Mouse (Mus musculus) MEL-GATA-1-ER (cell line): Measurements from ENCODE around the gene Atp5d.

Source experiments
- DNase-seq: peaks from one replicate; pipeline ENCODE4 v3.0.0-alpha.2; 2012; ENCODE audit warnings: low read depth; ENCODE audit errors: extremely low read depth

The Atp5d gene

GRCm38 (mm10) chr10:80139975-80140665 is 1.7 kb downstream of the Atp5d start:
- no peak for DNase-seq

DNA sequence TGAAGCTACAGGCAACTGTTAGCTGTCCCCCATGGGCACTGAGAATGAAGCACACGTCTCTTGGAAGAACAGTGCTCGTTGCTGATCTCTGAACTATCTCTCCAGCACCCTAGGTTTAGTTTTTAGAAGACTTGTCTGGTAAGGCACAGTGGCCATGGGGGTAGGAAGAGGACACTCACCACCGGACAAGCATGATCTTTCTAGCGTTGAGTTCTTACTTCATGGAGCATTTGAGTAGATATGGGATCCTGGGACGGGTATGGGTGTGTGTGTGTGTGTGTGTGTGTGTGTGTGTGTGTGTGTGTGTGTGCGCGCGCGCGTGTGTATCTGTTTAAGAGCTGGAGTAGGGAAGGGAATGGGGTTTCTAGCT is 2.2 kb downstream of the Atp5d start, which contains the start of gene Cbarp:
Gene Cbarp, minus strand, starts transcription at position 170 of the 370 bp plus-strand sequence.
- DNase-seq = no peak

GRCm38 (mm10) chr10:80141243-80141642 is 2.8 kb downstream of the Atp5d start:
- DNase-seq = peak; percentile 89

- DNase-seq = peak; percentile 97
Measured at GRCm38 (mm10) chr10:80141786-80142529, 3.5 kb downstream of the Atp5d start.

DNA sequence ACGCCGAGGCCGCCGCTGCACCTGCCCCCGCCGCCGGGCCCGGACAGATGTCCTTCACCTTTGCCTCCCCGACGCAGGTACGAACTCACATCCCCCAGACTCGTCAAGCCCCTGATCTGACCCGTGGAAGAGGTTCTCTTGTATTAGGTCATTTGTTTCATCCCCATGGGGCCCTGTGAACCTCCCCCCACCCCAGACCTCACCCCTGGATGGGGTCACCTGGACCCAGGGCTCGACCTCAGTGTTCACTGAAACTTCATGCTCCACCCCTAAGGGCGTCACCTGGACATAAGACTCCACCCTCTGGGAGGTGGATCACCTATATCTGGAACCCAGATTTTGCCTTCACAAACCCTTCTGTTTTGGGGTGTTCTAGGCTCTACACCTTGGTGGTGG is 4.1 kb downstream of the Atp5d start:
- no peak for DNase-seq

DNA sequence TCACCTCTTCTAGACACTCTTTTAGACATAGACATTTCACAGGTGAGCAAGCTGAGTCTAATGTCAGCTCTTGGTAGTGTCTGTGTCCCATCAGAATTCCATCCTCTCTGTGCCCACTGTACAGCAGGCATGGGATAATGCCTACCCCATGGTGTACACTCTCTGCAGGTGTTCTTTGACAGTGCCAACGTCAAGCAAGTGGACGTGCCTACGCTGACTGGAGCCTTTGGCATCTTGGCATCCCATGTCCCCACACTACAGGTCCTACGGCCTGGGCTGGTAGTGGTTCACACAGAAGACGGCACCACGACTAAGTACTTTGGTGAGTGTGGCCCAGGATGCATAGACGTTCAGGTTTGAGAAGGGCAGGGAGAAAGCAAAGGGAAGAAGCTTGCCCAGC is 5.2 kb downstream of the Atp5d start:
- no peak for DNase-seq

- DNase-seq = no peak
Measured at GRCm38 (mm10) chr10:80144159-80144558, 5.7 kb downstream of the Atp5d start.

DNA sequence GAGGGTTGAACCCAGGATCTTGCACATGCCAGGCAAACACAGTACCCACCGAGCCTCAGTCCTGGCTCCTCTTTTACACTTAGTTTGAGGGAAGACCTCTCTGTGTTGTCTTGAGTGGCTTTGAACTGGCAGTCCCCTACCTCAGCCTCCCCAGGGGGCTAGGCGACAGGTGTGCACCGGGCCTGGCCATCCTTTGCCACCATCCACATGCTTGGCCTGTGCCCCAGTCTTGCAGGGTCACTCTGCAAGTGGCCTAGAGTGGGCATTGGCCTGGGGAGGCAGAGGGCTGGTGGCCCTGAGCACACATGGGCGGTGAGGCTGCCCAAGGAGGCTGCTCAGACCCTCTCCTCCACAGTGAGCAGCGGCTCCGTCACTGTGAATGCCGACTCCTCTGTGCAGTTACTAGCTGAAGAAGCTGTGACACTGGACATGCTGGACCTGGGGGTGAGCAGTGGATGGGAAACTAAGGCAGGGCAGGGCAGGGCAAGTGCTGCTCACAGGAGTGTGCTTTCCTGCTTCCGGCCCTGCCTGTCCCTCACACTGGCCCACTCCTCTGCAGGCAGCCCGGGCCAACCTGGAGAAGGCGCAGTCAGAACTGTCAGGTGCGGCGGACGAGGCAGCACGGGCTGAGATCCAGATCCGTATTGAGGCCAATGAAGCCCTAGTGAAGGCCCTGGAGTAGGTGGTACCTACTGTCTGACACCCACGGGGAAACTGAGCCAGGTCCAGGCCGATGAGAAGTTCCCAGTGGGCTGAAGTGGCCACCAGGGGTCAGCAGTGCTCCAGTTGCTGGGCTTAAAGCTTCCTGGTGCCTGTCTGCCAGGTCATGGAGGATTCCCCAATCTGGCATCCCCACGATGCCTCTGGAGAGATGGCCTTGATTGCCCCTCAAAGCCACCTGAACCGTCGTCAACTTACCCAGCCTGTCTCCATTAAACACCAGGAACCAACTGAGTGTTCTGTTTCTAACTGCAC is 6.7 kb downstream of the Atp5d start:
- no peak for DNase-seq

DNA sequence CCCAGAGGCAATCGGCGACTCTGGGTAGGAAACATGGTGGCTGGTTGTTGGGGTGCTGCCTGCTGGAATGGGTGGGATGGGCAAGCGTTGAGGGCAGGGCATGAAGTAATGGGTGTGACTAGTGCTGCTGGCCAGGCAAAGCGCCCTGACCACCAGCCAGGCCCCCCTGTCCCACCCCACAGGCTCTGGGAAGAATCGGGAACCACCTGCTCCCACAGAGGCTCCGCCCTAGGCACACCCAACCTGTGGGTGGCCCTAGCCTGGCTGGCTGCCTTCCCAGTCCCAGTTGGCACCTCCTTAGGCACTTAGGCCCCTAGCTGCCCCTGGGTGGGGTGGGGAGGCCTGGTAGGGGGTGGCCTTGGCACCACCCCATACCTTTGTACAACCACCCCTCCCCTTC is 7.5 kb downstream of the Atp5d start:
- DNase-seq = no peak

GRCm38 (mm10) chr10:80146568-80147011 is 8.2 kb downstream of the Atp5d start:
- DNase-seq = no peak

- DNase-seq = no peak
Measured at GRCm38 (mm10) chr10:80147146-80147718, 8.8 kb downstream of the Atp5d start.

- no peak for DNase-seq
Measured at GRCm38 (mm10) chr10:80147719-80148601, 9.5 kb downstream of the Atp5d start, which contains the start of gene Midn. TSS of gene Midn (plus strand) at chr10:80148272.

- peak; percentile 77 for DNase-seq
Measured at GRCm38 (mm10) chr10:80148610-80149290, 10.3 kb downstream of the Atp5d start.

DNA sequence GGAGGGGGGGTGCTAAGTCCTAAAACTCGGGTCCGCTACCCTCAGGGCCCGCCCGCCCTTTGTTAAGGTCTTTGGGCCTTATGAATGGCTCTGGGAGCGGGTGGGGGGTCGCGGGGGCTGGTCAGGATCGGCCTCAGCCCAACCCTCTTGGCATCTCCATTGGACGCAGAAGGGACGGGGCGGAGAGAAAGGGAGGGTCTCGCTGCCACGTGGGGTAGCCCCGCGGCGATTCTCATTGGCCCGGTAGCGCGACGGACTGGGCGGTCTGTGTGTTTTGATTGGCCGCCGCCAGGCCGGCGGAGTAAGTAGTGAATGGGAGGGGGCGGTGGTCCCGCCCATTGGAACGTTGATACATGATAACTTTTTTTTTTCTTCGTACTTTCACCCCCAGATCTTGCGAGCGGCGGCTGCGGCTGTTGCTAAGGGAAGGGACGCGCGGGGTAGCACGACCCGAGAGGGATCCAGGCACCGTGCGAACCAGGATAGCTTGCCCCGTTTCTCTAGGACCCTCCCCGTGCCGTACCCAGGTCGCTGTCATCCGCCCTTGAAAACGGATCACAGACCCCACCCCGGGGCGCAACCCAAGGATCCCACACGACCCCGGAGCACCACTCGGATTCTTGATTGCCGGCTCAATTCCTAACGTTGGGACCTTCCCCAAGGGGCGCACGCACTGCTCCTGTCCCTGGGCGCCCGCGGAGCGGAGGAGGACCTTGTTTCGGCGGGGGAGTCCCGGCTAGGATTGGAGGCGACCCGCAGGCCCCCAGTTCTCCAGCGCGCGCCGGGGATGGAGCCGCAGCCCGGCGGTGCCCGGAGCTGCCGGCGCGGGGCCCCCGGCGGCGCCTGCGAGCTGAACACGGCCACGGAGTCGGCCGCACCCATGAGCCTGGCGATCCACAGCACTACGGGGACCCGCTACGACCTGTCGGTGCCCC is 11.1 kb downstream of the Atp5d start:
- peak; percentile 91 for DNase-seq

DNA sequence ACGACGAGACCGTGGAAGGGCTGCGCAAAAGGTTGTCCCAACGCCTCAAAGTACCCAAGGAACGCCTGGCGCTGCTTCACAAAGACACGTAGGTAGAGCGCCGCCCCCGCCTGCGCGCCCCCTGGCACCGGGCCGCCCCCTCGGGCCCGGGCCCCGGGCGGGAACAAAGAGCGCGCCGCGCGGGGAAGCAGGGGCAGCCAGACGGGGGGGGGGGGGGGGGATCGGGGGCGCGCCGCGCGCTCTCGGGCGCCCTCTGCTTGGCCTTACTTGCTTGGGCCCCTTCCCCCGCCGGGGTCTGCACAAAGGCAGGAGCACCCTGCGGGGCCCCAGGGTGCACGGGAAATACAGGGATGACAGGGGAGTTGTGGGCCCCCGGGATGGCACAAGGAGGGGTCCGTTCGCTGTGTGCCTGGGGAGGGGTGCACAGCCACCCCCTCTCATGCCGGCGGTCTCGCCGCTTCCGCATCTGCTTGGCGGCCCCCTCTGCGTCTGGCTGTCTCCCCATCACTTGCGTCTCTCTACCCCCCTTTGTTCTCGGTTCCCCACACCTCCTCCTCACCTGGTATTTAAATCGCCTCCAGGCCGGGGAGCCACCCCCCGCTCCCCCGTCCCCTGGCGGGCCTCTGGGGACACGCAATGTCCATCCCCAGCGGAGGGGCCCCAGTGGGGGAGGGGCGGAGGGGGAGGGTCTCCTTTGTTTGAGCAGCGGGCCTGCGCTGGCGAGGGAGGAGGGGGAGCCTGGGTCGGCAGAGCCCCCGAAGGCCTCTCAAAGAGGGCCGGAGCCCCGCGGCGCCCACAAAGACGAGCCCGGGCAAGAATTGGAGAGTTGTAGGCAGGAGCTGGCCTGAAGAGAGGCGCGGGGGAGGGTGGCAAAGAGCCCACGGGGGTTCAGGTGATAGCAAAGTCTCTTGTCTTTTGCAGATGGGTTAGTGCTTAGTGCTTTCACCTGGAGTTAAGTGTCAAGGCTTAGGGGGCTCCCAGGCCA is 12.1 kb downstream of the Atp5d start:
- DNase-seq = no peak

DNA sequence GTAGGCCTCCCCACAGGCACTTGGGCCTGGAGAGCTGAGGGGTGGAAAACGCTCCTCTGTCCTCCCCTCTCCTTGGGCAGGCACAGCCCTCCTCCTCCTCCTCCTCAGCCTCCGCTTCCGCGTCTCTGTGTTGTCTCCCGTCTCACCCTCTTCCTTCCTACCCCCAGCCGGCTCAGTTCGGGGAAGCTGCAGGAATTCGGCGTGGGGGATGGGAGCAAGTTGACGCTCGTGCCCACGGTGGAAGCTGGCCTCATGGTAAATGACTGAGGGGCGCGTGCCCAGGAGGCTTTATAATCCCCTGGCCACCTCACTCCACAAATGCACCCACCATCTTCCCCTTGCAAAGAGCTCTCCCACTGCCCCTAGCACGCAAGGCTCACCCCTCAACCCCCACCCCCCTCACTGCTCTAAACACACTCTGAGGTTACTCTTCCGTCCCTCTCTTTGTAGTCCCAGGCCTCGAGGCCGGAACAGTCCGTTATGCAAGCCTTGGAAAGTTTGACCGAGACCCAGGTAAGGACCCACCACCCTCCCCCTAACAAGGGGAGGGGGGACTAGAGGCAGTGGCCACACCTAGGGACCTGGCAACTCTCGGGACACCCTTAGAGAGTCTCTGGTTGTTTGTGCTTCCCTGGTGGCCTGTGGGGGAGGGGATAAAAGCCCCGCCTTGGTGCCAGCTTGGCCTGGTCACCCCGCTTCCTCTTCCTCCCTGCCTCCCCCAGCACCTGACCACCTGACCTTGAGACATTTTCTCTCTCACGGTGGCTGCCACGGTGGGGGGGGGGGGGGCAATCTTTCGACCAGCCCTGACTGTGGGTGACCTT is 13.0 kb downstream of the Atp5d start:
- no peak for DNase-seq
